Comparison of ENCODE assay signal across 18 mouse cellular contexts in the genomic region with DNA sequence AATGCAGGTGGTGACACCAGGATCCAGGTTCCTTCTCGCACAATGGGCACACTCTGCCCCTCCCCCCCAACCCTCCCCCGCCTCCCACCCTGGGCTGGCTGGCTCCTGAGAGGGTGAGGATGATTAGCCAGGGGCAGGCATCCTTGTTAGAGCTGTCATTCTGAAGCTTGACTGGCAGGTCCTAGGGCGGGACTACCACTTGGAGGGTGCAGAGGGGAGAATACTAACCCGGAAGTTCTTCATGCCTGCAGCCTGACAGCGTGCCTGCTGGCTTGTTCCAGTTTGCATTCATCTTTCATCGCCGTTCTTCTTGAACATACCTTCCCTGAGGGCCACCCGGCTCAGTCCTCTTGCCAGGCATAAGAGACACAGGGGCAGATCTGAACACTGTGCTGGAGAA.
DNase-seq lines count a peak whose midpoint lies in the region; ATAC-seq lines count a peak whose summit lies in the region.
"Had no signal": no experiment of that assay in that cellular context is flagged by ENCODE, and none has a peak within 500 bp of the region (broad histone marks: within the 10 kb centered on the region; RNA-seq: fewer than 3 reads in every experiment).

No protein-coding gene starts in this region.

- no peaks in the 10 kb centered on the region for H3K9me3 ChIP-seq in hindbrain, embryonic 11.5 days (ENCODE audit: control insufficient read depth, low read length)
- no peaks in the 10 kb centered on the region for H3K9me3 ChIP-seq in hindbrain, embryonic 13.5 days
- no peaks in the 10 kb centered on the region for H3K9me3 ChIP-seq in forebrain, embryonic 12.5 days
- no peaks in the 10 kb centered on the region for H3K9me3 ChIP-seq in midbrain, embryonic 14.5 days (ENCODE audit: control insufficient read depth, low read length)
- H3K9me3 ChIP-seq: heart, embryonic 13.5 days; limb, embryonic 10.5 days had no signal

- no peak overlapping the region for H3K4me3 ChIP-seq in hindbrain, embryonic 11.5 days (ENCODE audit: low read depth, low read length)
- H3K4me3 ChIP-seq in hindbrain, embryonic 13.5 days, result no peak overlapping the region
- no peak overlapping the region for H3K4me3 ChIP-seq in forebrain, embryonic 12.5 days (replicated peaks)
- no peak overlapping the region for H3K4me3 ChIP-seq in midbrain, embryonic 14.5 days (replicated peaks; ENCODE audit: low read depth, low read length)
- H3K4me3 ChIP-seq: heart, embryonic 13.5 days; limb, embryonic 10.5 days had no signal

- no peaks in the 10 kb centered on the region for H3K27me3 ChIP-seq in hindbrain, embryonic 11.5 days (ENCODE audit: control insufficient read depth, insufficient read depth, low read length)
- peaks cover 13% of the 10 kb centered on the region for H3K27me3 ChIP-seq in hindbrain, embryonic 13.5 days
- 0 out of 2 replicates have a peak, but pooled peaks cover 3% of the 10 kb centered on the region for H3K27me3 ChIP-seq in forebrain, embryonic 12.5 days
- no peaks in the 10 kb centered on the region for H3K27me3 ChIP-seq in midbrain, embryonic 14.5 days (ENCODE audit: control insufficient read depth, insufficient read depth, low read length)

- WGBS in hindbrain, embryonic 11.5 days, result 36% methylated on average over 8 of the region's 8 CpGs
- 38% methylated on average over 8 of the region's 8 CpGs for WGBS in hindbrain, embryonic 13.5 days
- WGBS in forebrain, embryonic 12.5 days, result 33% methylated on average over 8 of the region's 8 CpGs
- 25% methylated on average over 8 of the region's 8 CpGs for WGBS in midbrain, embryonic 14.5 days

- no peak overlapping the region for H3K9ac ChIP-seq in hindbrain, embryonic 11.5 days (ENCODE audit: low read depth, low read length)
- H3K9ac ChIP-seq in hindbrain, embryonic 13.5 days, result no peak overlapping the region
- H3K9ac ChIP-seq in forebrain, embryonic 12.5 days, result no peak overlapping the region
- no peak overlapping the region for H3K9ac ChIP-seq in midbrain, embryonic 14.5 days (replicated peaks; ENCODE audit: low read length)
- H3K9ac ChIP-seq: heart, embryonic 13.5 days; lung, embryonic 14.5 days had no signal

- H3K4me1 ChIP-seq in hindbrain, embryonic 11.5 days (replicated peaks; ENCODE audit: control insufficient read depth, insufficient read depth, low read length), result peaks cover 14% of the 10 kb centered on the region
- H3K4me1 ChIP-seq in hindbrain, embryonic 13.5 days (replicated peaks), result peaks cover 61% of the 10 kb centered on the region
- peaks cover 61% of the 10 kb centered on the region for H3K4me1 ChIP-seq in forebrain, embryonic 12.5 days
- peaks cover 48% of the 10 kb centered on the region for H3K4me1 ChIP-seq in midbrain, embryonic 14.5 days (ENCODE audit: control insufficient read depth, insufficient read depth, low read length)
- H3K4me1 ChIP-seq: heart, embryonic 13.5 days had no signal

- DNase-seq in hindbrain, embryonic 11.5 days (ENCODE audit: low spot score), result peak; percentile 42
- peak; percentile 42 for DNase-seq in embryo, embryonic 10 days (ENCODE audit: low spot score)
- DNase-seq in midbrain, embryonic 14.5 days, result peak; percentile 40
- no peak for DNase-seq in testis, postnatal 10 days (ENCODE audit: low spot score)
- no peak for DNase-seq in urinary bladder, adult 18-20 months (ENCODE audit: low spot score in 2 of 2)
- no peak for DNase-seq in lung, adult 18-20 months
- DNase-seq: adrenal gland, postnatal 36 days; cerebellum, adult 9-10 months; heart, postnatal 36 days; kidney, adult 9 months; kidney, postnatal 4 days; lung, embryonic 14.5 days had no signal

- H3K4me2 ChIP-seq in hindbrain, embryonic 11.5 days (replicated peaks; ENCODE audit: low read depth, low read length), result no peak overlapping the region
- H3K4me2 ChIP-seq in hindbrain, embryonic 13.5 days, result no peak overlapping the region
- H3K4me2 ChIP-seq in forebrain, embryonic 12.5 days, result no peak overlapping the region
- no peak overlapping the region for H3K4me2 ChIP-seq in midbrain, embryonic 14.5 days (ENCODE audit: low read length)
- H3K4me2 ChIP-seq: heart, embryonic 13.5 days; liver, embryonic 11.5 days; lung, embryonic 14.5 days had no signal

- no peaks in the 10 kb centered on the region for H3K36me3 ChIP-seq in hindbrain, embryonic 11.5 days (ENCODE audit: control insufficient read depth, insufficient read depth, low read length)
- no peaks in the 10 kb centered on the region for H3K36me3 ChIP-seq in hindbrain, embryonic 13.5 days
- no peaks in the 10 kb centered on the region for H3K36me3 ChIP-seq in forebrain, embryonic 12.5 days (replicated peaks)
- no peaks in the 10 kb centered on the region for H3K36me3 ChIP-seq in midbrain, embryonic 14.5 days (ENCODE audit: control insufficient read depth, insufficient read depth, low read length)
- H3K36me3 ChIP-seq: heart, embryonic 13.5 days; limb, embryonic 10.5 days had no signal

- ATAC-seq in hindbrain, embryonic 11.5 days (ENCODE audit: low FRiP score), result peak; percentile 46
- no peak for ATAC-seq in hindbrain, embryonic 13.5 days (ENCODE audit: low FRiP score)
- ATAC-seq in forebrain, embryonic 12.5 days (ENCODE audit: low FRiP score), result peak; percentile 49
- ATAC-seq in midbrain, embryonic 14.5 days (ENCODE audit: low FRiP score, low TSS enrichment), result no peak
- ATAC-seq: activated CD4-positive, CD25-positive, alpha-beta regulatory T cell, adult 4 months had no signal

- H3K27ac ChIP-seq in hindbrain, embryonic 11.5 days (ENCODE audit: low read depth, low read length), result no peak overlapping the region
- H3K27ac ChIP-seq in hindbrain, embryonic 13.5 days, result no peak overlapping the region
- peak overlapping the region; percentile 47; the same call in 1 of the 2 replicates for H3K27ac ChIP-seq in forebrain, embryonic 12.5 days
- H3K27ac ChIP-seq in midbrain, embryonic 14.5 days (replicated peaks; ENCODE audit: low read depth, low read length), result no peak overlapping the region
- H3K27ac ChIP-seq: heart, embryonic 13.5 days; limb, embryonic 10.5 days had no signal

Comparison
In these comparisons a context has a peak if more than half of its experiments do, and no peak if none do; other contexts are left out.
1. ATAC-seq: peak in hindbrain, embryonic 11.5 days (single experiment) and forebrain, embryonic 12.5 days (single experiment); none in hindbrain, embryonic 13.5 days (single experiment) and midbrain, embryonic 14.5 days (single experiment).
2. DNase-seq: peak in hindbrain, embryonic 11.5 days (single experiment), embryo, embryonic 10 days (single experiment) and midbrain, embryonic 14.5 days (single experiment); none in testis, postnatal 10 days (single experiment), urinary bladder, adult 18-20 months (0 of 2) and lung, adult 18-20 months (0 of 2).